Mouse (Mus musculus) thymus, adult 2 months (tissue): ENCODE measurements at regions not wholly inside any gene's neighbourhood (a gene's known extent, or its start where the extent isn't known, plus 50 kb on each side); places are given as distances from the start of the nearest gene placed in this dataset.

Experiments
- CTCF ChIP-seq: fragments of 200-500 bp; IDR thresholded peaks from 2 replicates; pipeline ENCODE4 v1.5.1; 2012; ENCODE audit warnings: mild to moderate bottlenecking, control low read depth, low read length, moderate library complexity, borderline replicate concordance; ENCODE audit not compliant: control insufficient read depth, poor library complexity, insufficient read depth; ENCODE audit errors: extremely low read depth
- POLR2A ChIP-seq: fragments of 200-500 bp; IDR thresholded peaks from 2 replicates; pipeline ENCODE4 v1.6.1; 2012; ENCODE audit warnings: mild to moderate bottlenecking, low read length, control low read depth, moderate library complexity; ENCODE audit not compliant: control insufficient read depth, poor library complexity, insufficient read depth; ENCODE audit errors: extremely low read depth

DNA sequence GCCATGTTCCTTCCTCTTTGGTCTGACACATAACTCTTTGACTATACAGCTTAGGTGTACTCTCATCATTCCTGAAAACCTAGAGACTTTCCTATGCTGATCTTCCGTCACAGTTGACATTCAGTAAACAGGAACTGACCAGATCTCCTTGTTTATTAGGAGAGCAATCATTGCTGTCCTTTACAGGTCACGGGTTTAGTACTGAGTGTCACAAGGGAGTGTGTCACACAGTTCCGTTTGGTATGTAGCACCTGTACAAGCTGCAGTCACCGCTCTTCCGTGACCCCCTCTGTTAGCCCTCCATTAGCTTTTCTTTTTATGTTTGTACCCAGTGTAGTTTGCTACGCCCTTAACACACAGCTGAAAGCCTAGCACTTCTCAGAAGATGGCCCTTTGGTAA, 553.4 kb upstream of the Slc39a10 start:
- TF ChIP-seq CTCF (no peak), POLR2A (no peak)
